Mouse (Mus musculus): ENCODE results near the gene Wwox. TPM values are rescaled to one million over a fixed set of nuclear protein-coding genes. Genes with fewer than 3 reads are reported as not detected.

The Wwox gene
- total RNA-seq (2023) = 17.5 to 20.9 TPM (median 18.1 TPM) in 4 replicates

GRCm38 (mm10) chr8:114439334-114440204, at the start of gene Wwox:
Gene Wwox, plus strand, starts transcription at chr8:114439655.

DNA sequence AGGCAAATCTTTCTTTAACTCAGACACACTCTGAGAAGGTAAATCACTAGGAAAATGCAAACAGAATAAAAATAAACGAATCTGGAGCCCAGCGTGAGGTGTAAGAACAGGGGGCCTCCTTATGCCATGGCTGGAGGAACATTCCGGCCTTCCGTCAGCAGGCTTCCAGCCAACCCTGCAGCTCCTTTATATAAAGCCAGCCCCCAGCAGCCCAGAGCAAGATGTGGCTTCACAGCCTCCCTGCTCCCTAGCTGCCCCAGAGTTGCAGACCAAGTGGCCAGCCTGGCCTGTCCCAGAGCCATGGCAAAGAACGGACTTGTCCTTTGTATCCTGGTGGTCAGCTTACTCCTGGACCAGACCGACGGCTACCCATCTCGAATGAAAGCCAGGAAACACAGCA, 21.7 kb upstream of the Wwox start, which contains the start of gene Clec3a:
Gene Clec3a, plus strand, starts transcription at position 301 of the 400 bp plus-strand sequence.

Other genes with a start within 250 kb of the Wwox start
- gene Vat1l, start 234.0 kb upstream of the Wwox start, total RNA-seq (2023) = not detected in 4 replicates
- not detected in 4 replicates for gene Clec3a, start 21.6 kb upstream of the Wwox start, total RNA-seq (2023)